Mouse (Mus musculus) gastrocnemius, adult 2 months (tissue): Measurements from ENCODE around the gene 2200002D01Rik. TPM values are rescaled to one million over a fixed set of nuclear protein-coding genes. Genes with fewer than 3 reads are reported as not detected.

Experiments
- DNase-seq: peaks from one replicate; pipeline ENCODE4 v3.0.0; 2022
- H3K27ac ChIP-seq: fragments of 200-600 bp; 2 replicates; pipeline ENCODE4 v1.8.1; 2022; ENCODE audit warnings: mild to moderate bottlenecking
- H3K4me3 ChIP-seq: fragments of 200-600 bp; 2 replicates; pipeline ENCODE4 v1.8.1; 2022; ENCODE audit warnings: mild to moderate bottlenecking, moderate library complexity
- CTCF ChIP-seq: fragments of 200-600 bp; IDR thresholded peaks from 2 replicates; pipeline ENCODE4 v1.8.1; 2022; ENCODE audit warnings: antibody characterized with exemption, mild to moderate bottlenecking, moderate library complexity
- intact Hi-C: fragments of 180-260 bp; cut with DNase I; formaldehyde crosslinking; loops from one replicate; pipeline ENCODE4 v1.15.1; 2025
- total RNA-seq, 2 experiments: library from RNA; stranded (reverse); gene quantifications; 2 replicates each; pipeline ENCODE4 v1.2.3; 2021

The 2200002D01Rik gene
- total RNA-seq, 2 experiments from 2014 or later = 0.64 to 0.81 TPM

DNA sequence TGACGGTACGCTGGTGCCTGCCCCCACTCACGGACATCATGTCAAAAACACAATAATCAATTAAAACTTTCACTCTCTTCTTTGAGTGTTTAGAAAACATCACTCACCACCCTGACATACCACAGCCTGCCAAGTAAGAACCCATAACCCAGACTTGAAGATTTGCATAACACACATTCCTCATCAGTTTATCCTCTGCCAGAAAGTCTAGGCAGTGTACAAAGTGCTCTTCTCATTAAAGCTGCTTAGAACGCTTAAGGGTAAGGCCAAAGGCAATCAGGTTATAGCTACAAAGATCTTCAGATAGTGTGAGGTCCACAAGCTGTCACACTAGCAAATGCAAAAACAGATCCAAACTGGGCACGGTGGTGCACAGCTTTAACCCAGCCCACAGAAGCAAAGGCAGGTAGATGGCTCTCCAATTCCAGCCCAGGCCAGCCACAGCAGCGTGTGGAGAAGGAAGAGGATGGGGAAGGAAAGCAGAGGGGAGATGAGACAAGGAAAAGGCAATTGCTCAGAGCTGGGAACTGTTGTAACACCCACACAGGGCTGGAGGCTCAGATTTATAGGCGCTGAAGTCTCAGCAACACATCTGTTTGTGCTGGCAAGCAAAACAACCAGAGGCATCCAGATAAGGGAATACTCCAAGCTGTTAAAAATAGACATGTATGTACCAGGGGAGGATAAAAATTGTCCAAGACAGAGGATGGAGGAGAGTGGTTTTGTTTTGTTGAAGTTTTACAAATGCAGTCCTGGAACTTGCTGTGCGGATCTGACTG is 23.6 kb upstream of the 2200002D01Rik start:
- no peak for TF ChIP-seq CTCF
- intact Hi-C loops = no loop called here
- peak overlapping the region; percentile 41 for H3K27ac ChIP-seq
- no peak overlapping the region for H3K4me3 ChIP-seq
- no peak for DNase-seq

GRCm38 (mm10) chr7:29270445-29270844 is 22.2 kb upstream of the 2200002D01Rik start:
- Histone ChIP-seq H3K4me3 (no peak overlapping the region), H3K27ac (peak overlapping the region; percentile 41; the same call in 1 of the 2 replicates)
- no peak for DNase-seq
- TF ChIP-seq CTCF = no peak
- intact Hi-C loops = no loop called here

DNA sequence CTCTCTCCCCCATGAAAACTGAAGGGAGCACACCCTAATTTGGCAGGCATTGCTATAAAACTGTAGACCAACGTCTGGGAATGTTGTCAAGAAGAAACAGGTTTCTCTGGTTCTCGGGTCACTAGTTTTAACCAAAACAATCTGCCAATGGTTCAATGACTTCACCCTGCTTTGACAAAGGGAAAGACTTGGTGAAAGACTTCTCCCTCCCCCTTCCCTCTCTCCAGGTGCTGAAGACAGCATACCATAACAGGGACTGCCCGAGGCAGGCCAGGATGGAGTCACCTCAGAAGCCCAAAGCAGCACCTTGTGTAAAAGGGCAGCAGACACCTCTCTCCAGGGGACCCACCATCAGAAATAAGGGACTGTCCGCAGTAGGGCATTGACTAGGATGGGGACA is 18.7 kb upstream of the 2200002D01Rik start:
- intact Hi-C loops = no loop called here
- H3K27ac ChIP-seq = no peak overlapping the region
- no peak for DNase-seq
- no peak overlapping the region for H3K4me3 ChIP-seq
- TF ChIP-seq CTCF = no peak

GRCm38 (mm10) chr7:29265636-29266035 is 17.4 kb upstream of the 2200002D01Rik start:
- DNase-seq = no peak
- Histone ChIP-seq H3K4me3 (no peak overlapping the region), H3K27ac (no peak overlapping the region)
- TF ChIP-seq CTCF = no peak
- intact Hi-C loops = no loop called here

GRCm38 (mm10) chr7:29263831-29264230 is 15.6 kb upstream of the 2200002D01Rik start:
- H3K27ac ChIP-seq = no peak overlapping the region
- TF ChIP-seq CTCF = no peak
- H3K4me3 ChIP-seq = no peak overlapping the region
- DNase-seq = no peak
- intact Hi-C loops = no loop called here

DNA sequence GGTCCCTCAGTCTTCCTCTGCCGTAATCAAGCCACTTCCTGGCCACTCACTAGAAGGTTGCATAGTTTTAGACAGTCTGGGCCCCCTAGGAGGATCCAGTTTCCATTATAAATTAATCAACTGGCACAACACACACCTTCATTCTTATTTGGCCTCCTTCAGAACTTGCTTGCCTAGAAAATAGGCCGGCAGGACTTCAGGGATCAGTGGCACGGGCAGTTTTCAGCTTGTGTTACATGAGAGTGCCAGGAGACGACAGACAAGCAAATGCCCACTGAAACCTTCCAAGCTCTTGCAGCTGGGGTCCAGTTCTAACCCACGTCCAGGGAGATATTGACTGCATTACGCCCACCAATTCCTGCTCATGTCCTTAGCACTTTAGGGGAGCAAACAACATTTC is 13.9 kb upstream of the 2200002D01Rik start:
- TF ChIP-seq CTCF = no peak
- DNase-seq = no peak
- H3K27ac ChIP-seq = peak overlapping the region; percentile 79

DNA sequence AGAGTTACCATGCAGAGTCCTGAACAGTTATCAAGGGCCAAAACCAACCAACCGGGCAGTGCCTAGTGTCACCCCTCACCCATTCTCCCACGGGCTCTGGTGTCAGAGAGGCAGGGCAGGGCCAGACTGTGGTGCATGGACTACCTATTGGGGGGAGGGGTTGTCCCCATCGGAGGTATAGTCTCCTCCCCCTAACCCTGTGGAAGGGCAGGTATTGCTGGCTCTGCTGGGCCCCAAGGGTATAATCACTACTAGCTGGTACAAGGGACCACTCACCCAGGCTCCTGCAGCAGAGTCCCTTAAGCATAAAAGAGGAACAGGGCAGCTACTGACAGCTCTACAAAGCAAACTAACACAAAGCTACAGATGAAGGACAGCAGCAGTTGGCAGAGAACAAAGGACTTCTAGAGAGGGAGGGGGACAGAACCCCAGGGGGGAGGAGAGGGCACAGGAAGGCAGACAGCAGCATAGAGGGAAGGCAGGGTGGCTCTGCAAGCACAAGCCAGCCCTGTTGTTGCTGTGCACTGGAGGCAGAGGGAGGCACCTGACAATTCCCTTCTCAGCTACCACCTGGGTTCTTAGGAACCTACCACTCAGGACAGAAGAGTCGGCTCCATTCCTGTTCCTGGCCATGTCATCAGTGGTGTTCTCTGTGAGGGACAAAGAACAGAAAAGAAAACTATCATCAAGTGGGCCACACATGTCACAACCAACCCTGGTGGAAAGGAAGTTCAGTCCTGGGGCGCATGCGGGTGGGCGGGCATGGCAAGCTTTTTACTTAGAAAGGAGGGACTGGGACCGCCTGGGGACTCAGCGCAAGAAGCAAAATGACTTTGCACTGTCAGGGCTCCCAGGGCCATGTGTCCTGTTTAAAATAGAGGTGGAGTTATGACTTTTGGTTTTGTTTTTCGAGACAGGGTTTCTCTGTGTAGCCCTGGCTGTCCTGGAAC is 11.8 kb upstream of the 2200002D01Rik start:
- DNase-seq = no peak
- no peak for TF ChIP-seq CTCF
- no peak overlapping the region for H3K27ac ChIP-seq
- intact Hi-C loops = no loop called here
- H3K4me3 ChIP-seq = no peak overlapping the region

More for the DNA sequence above, 13.9 kb upstream of the 2200002D01Rik start:
- peak overlapping the region; percentile 9; the same call in 1 of the 2 replicates for H3K4me3 ChIP-seq
- intact Hi-C loops = no loop called here

DNA sequence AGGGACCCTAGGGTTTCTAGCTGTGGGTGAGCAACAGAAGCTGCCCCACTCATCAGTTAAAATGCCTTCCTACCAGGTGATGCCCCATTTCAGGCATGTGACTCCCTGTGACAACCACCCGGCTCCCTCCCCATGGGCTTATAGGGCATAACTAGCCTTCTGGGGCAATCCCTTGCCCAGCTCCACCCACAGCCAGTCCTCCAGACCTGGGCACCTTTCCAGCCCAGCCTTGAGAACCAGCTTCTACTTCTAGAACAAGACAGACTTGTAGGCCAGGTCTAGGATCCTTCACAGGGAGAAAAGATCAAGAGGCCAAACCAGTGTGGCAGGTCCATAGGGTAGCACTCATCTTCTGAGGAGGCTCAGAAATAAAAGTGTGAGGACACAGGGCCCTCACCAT is 9.1 kb upstream of the 2200002D01Rik start:
- no peak overlapping the region for H3K27ac ChIP-seq
- no peak for TF ChIP-seq CTCF
- no peak overlapping the region for H3K4me3 ChIP-seq
- DNase-seq = peak; percentile 46
- intact Hi-C loops = no loop called here

DNA sequence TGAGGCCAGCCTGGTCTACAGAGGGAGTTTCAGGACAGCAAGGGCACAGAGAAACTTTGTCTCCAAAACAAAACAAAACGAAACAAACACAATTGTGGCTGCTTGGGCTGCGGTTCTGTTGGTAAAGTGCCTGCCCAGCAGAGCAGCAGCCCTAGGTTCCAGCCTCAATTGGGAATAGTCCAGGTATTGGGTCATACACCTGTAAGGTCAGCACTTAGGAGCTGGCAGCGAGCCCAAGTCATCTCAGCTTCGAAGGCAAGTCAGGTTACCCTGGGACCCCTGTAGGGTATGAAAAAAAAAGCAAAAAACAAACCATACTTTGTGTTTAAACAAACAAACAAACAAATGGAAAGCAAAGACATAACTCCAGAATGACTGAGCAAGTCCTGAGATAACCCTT is 7.6 kb upstream of the 2200002D01Rik start:
- Histone ChIP-seq H3K4me3 (no peak overlapping the region), H3K27ac (no peak overlapping the region)
- TF ChIP-seq CTCF = no peak
- DNase-seq = no peak
- intact Hi-C loops = no loop called here

DNA sequence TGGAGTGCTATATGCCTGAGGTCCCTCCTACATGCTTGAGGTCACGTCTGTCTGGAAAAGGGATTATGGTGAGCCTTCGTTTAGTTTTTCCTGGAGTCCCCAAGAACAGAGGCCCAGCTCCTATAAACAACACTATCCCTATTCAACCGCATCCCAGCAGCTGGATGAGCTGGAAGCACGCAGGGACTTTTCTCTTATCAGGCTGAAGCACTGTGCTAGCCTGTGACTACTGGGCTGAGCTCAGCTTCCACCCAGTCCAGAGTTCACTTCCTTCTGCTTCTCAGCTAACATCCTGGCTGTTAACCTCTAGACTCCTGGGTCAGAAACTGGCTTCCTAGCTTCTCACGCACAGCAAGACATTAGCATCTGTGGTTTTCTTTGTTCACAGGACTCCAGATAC is 5.6 kb upstream of the 2200002D01Rik start:
- no peak for DNase-seq
- peak overlapping the region; percentile 54; the same call in 1 of the 2 replicates for H3K27ac ChIP-seq

DNA sequence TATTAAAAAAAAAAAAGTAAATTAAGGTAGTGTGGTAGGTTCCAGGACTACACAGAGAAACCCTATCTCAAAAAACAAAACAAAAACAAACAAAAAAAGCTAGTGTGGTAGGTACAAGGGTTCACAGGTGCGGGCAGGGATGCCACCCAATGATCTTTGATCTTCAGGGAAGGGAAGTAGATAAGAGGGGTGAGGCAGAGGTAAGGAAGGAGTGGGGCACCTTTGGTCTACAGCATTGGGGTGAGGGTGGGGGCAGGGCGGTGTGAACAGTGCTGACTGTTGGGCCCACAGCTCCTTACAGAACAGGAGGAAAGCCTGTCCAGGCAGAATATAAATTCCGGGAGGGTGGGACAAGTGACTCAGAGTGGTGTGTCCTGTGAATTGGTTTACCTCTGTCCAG is 2.9 kb upstream of the 2200002D01Rik start:
- DNase-seq = no peak
- TF ChIP-seq CTCF = no peak
- no peak overlapping the region for H3K27ac ChIP-seq
- H3K4me3 ChIP-seq = no peak overlapping the region
- intact Hi-C loops = no loop called here

More for the DNA sequence above, 5.6 kb upstream of the 2200002D01Rik start:
- intact Hi-C loops = no loop called here
- H3K4me3 ChIP-seq = no peak overlapping the region
- no peak for TF ChIP-seq CTCF

DNA sequence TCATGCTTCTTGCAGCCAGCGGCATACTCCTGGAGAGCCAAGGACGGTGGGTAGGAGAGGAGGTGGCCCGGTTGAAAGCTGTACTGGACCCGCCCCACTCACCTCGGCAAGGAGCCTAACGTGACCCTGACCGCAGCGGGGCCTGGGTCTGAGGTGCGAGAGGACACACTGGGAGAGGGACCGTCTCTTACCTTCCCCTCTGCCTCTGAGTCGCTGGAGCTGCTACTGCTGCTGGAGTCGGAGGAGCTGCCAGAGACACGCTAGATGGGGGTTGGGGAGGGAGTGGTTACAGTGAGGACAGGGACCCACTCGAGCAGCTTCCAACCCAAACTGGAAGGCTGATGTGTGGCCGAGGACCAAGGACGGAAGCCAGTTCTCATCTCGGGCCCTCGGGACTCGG is 560 bp downstream of the 2200002D01Rik start:
- Histone ChIP-seq H3K27ac (peak overlapping the region; percentile 75), H3K4me3 (peak overlapping the region; percentile 69)
- no peak for TF ChIP-seq CTCF
- DNase-seq = peak; percentile 44
- intact Hi-C loops = loop anchor here (2.0 kb wide), 1 partner anchor 49 kb away; no protein-coding TSS in a partner anchor

DNA sequence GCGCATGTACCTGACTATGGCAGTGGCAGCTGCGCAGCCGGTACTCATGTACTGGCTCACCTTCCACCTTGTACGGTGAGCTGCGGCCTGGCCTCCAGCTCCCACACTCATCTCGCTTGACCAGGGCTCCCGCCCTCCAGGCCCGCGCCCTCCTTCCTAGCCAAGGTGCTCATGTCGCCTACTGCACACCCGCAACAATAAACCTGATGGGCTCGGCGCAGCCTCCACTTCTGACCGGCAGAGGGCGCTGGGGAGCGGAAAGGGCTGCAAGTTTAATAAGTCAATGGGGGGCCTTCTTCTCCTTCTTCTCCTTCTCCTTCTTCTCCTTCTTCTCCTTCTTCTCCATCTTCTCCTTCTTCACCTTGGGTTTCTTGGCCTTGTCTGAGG is 959 bp downstream of the 2200002D01Rik start:
- Histone ChIP-seq H3K27ac (peak overlapping the region; percentile 75), H3K4me3 (peak overlapping the region; percentile 69)
- intact Hi-C loops = loop anchor here (2.0 kb wide), 1 partner anchor 49 kb away; no protein-coding TSS in a partner anchor
- peak; percentile 82 for DNase-seq
- peak; percentile 91 for TF ChIP-seq CTCF
